Mouse (Mus musculus) large intestine, adult 2 months (tissue): ENCODE data around the gene Npas2. TPM values are rescaled to one million over a fixed set of nuclear protein-coding genes. Genes with fewer than 3 reads are reported as not detected.
A peak's percentile ranks its signal among the peaks of the same experiment; 100 is the strongest.

Source experiments
- DNase-seq: peaks from one replicate; pipeline ENCODE4 v3.0.0-alpha.2; 2012; ENCODE audit warnings: low read depth, low spot score
- whole genome bisulfite sequencing: fragments of 180-500 bp; shearing (Covaris S2); methylation state at CpG from one replicate; pipeline ENCODE4 v1.1.7; 2018; 5-methylcytosine and 5-hydroxymethylcytosine counted together
- polyA plus RNA-seq: library from polyadenylated mRNA; depleted of rRNA; stranded (reverse); fragments of >200 nt; gene quantifications from 2 replicates; pipeline ENCODE4 v1.2.3, GENCODE M21; 2012

The Npas2 gene
- polyA plus RNA-seq, 1 experiment, result 13.6 TPM

DNA sequence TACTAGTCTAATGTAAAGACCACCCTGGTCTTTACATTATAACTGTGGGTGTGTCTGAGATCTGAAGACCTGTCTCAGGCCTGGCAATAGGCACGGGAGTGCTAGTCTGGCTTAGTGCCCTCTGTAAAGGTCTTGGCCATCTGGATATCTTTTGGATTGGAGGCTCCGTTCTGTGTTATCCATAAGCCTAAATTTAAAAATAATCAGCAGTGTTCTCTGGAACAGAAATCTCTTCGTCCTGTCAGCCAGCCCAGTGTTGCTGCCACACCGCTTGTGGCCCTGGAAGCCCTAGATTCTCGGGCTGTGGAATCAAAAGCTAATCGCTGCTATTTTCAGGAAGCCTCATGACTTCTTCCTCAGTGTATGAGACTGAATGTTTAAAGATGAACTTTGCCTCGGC lies 86.9 kb downstream of the Npas2 start:
- no peak for DNase-seq
- 83% methylated on average over 7 of the region's 7 CpGs for WGBS

DNA sequence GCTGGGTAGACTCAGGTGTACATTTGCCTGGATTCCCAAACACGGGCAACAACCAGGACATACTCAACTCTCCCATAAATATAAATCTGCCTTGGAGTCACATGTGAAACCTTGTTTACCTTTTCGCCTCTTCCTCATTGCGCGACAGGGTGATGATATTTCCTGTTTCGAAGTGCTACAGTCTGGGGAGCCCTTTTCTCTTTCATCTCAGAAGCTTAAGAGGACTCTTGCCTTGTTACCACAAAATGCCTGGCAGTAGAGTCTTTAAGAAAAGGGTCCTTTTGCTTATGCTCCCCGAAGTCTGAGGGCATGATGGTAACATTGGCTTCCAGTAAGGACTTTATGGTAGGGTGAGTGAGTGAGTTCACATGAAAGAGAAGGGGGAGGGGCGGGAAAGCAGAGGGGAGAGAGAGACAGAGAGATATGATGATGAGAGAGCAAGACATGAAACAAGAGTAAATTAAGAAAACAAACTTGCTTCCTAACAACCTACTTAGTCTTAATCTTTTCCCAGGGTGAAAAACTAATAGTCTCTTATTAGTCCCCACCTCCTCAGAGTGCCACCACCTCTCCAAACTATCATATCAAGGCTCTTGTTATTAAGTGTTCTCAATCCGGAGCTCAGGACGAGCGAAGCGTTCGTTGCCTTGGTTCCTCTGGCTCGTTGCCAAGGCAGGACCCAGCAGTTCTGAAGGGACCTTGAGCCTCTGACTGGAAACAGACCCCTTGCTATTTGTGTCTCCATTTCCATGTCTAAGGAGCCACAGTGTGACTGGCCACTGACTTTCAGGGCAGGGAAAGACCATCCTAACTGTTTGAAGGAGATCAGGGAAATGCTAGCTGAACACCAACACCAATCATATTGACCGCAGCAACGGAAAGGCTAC lies 87.7 kb downstream of the Npas2 start:
- no peak for DNase-seq
- 57% methylated on average over 15 of the region's 15 CpGs for WGBS

DNA sequence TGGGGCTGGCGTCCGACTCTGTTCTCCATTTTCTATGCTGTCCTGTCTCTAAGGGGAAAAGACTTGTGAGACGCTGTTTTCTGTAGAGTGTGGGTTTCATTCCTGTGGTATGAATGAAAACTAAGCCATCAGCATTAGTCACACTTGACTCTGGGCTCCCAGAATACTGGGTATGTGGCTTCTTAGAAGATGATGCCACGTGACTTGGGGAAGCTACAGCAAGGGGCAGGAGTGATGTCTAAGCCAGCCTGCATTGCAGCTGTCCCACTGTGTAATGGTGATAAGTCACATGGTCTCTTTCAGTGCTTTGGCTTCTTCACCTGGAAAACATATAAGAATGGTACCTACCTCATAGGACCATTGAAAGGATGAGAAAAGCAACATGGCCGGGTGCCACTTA lies 88.4 kb downstream of the Npas2 start:
- DNase-seq, result no peak
- 88% methylated on average over 5 of the region's 5 CpGs for WGBS

DNA sequence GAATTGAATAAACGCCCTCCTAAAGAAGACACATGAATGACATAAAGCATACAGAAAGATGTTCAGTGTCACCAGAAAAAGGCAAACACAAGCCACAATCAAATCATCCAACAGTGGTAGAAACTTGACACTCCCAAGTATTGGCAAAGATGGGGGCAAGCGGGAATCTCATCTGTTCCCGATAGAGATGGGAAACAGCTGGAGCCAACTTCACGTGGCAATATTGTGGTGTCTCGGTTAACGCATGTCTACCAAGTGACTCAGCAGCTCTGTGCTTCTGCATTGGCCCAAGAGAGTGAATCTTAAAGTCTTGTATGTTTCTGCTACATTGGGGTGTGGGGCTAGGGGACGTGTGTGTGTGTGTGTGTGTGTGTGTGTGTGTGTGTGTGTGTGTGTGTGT lies 89.8 kb downstream of the Npas2 start:
- DNase-seq, result no peak
- WGBS, result 59% methylated on average over 7 of the region's 7 CpGs

DNA sequence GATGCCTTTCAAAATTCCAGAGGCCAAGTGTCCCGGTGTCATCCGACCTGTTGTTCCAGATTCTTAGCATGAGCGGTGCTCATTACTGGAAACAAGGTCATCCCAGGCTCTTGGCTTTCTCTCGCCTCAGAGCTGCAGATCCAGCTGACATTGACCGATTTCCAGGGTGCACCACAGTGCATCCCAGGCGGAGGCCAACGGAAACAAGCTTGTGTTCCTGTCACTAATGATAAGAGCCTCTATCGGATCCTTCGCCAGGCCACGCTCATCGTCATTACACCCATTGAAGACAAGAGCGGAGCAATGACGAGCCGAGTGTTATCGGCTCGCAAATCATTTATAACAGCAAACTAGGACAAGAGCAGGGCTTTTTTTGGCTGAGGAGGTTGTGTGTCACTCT lies 91.3 kb downstream of the Npas2 start:
- 80% methylated on average over 16 of the region's 16 CpGs for WGBS
- no peak for DNase-seq

DNA sequence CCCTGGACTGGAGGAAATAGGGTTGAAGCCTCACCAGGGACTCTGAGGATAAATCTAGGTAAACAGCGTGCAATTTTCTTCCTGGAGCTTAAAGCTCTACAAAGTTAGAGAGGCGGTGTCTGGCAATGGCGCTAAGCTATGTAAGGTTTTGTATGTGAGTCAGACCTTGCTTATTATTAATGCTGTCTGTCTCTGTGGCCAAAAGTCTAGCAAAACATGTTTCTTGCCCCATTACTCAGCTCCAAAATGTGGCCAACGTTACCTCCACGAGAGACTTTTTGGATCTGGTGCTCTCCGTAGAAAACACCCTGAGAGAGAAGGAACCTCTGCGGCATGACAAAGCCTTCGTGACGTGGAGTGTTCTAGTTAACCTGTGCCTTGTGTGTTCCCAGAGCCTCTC lies 93.5 kb downstream of the Npas2 start:
- 91% methylated on average over 9 of the region's 9 CpGs for WGBS
- DNase-seq, result no peak

DNA sequence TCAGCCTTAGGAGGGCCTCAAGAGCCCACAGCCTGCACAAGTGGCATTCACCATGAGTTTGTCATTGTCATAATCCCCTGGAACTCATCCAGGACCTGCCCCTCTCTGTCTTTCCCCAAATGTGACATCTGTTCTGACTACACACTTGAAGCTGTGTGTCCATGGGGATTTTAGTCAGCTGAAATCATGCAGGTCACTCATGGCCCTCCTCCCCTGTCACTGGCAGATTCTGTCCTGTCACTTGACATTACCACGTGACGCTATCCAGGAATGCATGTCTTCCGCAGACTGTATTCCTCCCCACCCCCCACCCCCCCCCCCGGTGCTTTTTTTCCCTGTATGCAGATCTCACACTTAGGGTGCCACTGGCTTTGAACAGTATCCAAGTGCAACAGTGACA lies 94.3 kb downstream of the Npas2 start:
- 72% methylated on average over 4 of the region's 4 CpGs for WGBS
- DNase-seq, result no peak

DNA sequence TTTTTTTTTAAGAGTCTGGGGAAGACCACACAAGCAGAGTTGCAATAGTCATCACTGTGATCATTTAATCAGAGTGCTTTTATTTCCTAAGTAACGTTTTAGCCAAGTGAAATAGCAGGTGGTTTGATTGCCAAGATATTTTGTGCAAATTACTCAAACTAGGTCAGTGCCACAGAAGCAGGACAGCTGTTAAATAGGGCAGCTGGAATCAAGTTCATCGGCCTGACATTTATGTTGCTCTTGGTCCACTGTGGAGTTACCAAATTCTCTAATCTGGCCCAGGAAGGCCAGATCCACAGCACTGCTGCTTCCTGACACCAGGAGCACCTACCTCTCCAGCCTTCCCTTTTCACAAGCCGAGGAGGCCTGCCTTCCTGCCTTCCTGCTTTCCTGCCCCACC lies 94.9 kb downstream of the Npas2 start:
- DNase-seq, result no peak
- 59% methylated on average over 3 of the region's 3 CpGs for WGBS

DNA sequence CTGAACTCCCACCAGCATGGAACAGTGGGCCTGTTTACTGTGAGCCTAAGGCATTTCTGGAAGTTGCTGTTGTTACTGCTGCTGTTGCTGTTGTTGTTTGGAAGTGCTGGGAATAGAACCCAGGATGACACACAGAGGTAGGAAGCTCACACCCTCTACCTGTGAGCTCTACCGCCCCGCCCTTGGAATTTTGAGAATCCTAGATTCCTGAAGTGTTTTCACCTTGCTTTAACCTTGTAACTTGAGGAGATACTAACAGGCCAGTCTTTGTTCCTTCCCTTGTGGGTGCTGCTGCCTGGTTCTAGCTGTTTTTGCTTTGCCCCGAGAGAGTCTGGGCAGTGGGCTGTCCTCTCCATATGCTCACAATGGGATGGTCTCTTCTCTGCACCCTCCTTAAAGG lies 98.5 kb downstream of the Npas2 start:
- no peak for DNase-seq
- 85% methylated on average over 3 of the region's 3 CpGs for WGBS

DNA sequence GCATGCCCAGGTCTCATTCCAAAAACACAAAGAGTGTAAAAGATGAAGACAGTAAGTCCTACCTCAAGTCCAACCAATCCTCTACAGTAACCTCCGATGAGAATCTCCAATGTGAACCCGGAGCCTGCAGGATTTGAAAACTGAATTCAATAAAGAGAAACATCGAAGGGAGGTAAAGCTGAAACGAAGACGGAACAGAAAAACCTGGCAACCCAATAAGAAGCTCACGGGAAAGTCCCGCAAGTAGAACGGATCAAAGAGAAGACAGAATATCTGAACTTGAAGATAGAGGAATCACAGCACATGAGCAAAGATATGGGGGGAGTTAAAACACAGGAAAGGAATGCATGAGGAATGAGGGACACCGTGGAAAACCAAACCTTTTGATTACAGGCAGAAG lies 104.8 kb downstream of the Npas2 start:
- DNase-seq, result no peak
- WGBS, result 92% methylated on average over 9 of the region's 9 CpGs

DNA sequence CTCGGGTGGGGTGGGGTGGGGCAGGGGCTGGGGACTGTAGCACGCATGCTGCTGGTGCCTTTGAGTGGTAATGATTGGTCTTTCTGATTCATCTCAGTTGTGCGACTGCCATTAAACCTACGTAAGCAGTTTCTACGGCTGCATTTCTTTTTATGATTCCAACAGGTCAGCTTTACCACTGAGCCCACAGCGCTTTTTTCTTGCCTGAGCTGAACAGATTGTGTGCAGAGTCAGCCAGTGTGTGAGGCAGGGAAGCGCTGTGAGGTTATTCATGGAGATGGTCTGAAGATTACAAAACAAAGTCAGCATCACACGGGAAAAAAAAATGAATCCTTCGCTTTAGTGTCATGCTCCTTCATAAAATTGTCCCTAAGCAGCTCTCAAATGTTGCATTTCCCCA lies 106.7 kb downstream of the Npas2 start:
- 78% methylated on average over 9 of the region's 9 CpGs for WGBS

DNA sequence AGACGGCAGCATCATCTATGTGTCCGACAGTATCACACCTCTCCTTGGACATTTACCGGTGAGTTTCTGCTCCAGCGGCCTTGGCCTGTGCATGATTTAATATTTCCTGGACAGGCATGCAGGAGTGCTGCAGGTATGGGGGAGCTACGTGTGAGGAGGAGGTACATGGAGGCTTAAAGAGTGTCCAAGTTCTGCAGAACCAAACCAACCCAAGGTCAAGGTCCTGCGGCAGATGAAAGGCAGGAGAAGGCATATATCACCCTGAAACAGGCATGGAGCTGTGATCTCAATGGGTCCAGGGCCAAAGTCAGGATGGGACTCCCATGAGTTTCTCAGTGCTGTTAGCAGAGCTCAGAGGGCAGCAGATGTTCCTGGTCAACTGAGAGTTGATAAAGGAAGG lies 107.1 kb downstream of the Npas2 start:
- WGBS, result 95% methylated on average over 6 of the region's 6 CpGs
- DNase-seq, result no peak

More for the DNA sequence above, 106.7 kb downstream of the Npas2 start:
- DNase-seq, result no peak

DNA sequence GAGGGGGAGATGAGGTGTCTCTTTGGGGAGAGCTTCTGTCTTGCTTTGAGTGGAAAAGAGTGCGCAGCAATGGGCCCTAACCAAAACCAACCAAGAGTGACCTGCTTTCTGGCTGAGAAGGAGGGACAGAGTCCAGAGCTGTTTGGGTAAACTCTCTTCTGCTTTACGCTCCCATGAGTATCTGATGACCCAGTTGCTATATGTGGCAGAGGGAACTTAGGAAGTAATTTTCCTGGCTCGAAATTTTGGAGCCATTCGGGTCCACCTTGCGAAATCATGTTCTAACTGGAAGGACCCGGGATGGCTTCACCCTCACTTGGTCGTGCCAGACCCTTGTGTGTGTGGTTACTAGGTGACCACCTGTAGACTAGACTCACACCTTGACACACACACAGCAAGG lies 108.7 kb downstream of the Npas2 start:
- DNase-seq, result no peak
- 92% methylated on average over 7 of the region's 7 CpGs for WGBS

DNA sequence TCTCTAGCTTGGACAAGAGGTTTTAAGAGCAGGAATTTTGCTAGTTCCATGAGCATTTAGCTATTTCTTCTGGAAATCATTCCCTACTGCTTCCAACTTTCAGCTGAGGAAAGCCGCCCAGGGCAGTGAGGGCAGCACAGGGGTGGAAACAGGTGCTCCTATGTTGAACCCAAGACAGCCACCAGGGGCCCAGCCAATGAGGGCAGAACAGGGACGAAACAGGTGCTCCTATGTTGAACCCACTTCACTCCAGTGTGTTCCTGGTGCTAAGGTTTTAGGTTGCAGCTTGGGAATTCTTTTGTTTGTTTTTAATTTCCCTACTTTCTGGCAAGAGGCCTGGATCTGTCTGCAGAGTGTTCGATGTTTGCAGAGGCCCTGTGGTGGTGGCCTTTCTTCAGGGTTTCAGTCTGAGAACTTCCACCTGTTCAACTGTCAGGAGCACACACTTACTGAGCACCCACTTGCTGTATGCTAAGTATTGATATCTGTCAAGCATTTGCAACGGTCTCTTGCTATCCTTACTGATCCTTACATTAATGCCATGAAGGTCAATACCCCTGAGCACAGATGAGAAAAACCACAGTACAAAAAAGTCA lies 109.6 kb downstream of the Npas2 start:
- WGBS, result 36% methylated on average over 4 of the region's 4 CpGs
- DNase-seq, result no peak

DNA sequence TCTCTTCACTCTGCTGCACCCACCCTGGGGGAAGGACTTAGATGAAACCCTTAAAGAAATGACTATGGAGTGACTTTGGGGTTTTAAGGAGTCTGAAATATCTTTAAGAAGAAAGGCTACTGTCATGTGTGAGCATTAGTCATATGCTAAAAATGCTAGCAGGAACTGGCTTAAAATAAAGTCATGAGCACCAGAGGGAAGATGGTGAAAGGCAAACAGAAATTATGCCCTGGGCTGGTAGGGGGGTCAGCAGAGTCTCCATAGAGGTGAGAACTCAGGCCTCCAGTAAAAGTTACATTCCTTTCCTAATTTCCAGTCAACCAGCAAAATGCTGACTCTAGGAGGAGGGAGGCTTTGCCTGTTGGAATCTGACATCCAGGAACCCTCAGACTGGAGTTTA lies 113.8 kb downstream of the Npas2 start:
- DNase-seq, result no peak

DNA sequence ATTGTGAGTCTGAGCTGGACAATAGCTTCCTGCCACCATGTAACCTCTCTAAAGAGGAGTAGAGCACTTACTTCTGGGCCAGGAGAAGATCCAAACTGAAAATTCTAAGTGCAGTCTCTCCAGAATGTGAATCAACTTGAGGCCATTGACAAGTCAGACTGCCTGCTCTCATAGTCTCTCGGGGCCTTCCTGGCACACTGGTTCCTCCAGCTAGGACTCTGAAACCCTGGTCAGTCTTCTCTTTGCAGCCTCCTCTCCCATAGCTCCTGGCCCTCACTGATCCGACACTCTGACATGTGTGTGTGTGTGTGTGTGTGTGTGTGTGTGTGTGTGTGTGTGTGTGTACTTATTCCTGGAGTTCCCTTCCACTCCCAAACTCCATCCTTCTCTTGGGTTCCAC lies 114.4 kb downstream of the Npas2 start:
- no peak for DNase-seq
- 56% methylated on average over 2 of the region's 2 CpGs for WGBS

DNA sequence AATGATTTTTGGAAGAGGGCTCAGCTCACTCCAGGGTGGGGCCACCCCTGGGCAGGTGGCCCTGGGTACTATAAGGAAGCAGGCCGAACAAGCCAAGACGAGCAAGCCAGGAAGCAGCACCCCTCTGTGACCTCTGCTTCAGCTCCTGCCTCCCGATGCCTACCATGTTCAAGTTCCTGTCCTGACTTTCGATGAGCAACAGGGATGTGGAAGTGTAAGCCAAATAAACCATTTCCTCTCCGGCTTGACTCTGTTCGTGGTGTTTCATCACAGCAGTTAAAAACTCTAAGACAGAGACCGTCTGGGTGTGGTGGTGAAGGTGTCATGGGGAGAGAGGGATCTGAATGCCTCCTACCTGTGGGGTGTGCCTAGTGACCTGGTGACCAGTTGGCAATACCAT lies 116.0 kb downstream of the Npas2 start:
- DNase-seq, result no peak
- 64% methylated on average over 7 of the region's 7 CpGs for WGBS

DNA sequence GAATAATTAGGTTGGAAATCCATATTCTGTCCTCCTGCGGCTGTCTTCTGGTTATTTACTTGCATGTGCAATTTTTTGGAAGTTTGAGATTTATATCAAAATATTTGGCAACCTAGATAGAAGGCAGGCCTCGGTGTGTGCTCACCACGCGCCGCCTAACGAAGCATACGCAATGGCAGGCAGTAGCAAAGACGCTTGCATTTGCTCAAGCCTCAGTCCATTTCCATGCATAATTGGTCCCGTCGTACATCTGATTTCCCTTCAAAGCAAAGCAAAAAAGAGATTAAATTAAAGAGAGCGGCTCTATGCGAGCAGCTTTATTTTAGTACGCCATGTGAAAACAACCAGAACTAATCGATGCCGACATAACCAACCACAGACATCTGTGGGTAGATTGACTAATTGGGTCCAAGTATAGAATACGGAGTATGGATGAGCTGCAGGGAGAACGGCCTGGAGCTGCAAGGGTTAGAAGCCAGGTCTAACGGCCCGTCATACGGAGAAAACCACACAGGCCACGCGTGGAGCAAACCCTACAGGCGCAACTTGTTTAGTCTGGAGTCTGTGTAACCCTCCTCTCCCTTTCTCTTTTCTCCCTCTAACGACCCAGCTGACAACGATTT lies 118.9 kb downstream of the Npas2 start:
- WGBS, result 83% methylated on average over 25 of the region's 25 CpGs
- no peak for DNase-seq

DNA sequence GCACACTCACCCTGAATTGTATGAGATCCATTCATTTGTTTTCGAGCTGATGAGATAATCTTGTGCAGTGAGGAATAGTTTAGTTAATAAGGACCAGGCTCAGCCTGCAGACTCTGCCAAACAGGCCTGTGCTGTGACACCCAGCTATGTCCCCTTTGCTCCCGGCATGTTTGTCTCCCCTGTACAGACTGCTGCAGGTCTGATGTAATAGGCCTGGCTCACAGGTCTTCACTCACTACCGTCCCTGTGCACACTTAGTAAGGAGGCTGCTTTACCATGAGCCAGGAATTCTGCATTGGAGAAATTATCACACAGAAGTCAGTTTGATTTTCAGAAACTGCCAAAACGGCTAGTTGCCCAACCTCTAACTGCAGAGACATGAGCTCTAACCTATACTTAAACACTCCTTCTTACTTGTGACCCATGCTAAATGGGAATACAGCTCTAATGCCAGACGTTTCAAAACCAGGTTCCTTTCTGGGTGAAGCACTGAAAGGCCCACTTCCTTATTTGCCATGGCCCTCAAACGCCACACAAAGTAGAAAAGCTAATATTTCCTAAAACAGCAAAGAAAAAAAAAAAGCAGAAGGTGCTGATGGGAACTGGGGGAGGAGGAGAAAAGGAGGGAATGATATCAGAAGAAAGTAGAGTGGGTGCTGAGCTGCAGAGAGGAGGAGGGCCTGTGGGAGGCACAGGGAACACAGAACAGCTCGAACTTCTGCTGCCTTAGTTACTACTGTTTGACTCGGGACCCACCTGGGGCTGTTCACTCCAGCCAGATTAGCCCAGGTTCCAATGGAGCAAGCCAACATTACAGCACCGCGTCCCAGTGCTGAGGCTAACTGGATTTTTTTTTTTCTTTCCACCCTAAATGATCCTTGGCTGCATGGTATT lies 120.1 kb downstream of the Npas2 start:
- 74% methylated on average over 10 of the region's 10 CpGs for WGBS
- no peak for DNase-seq

DNA sequence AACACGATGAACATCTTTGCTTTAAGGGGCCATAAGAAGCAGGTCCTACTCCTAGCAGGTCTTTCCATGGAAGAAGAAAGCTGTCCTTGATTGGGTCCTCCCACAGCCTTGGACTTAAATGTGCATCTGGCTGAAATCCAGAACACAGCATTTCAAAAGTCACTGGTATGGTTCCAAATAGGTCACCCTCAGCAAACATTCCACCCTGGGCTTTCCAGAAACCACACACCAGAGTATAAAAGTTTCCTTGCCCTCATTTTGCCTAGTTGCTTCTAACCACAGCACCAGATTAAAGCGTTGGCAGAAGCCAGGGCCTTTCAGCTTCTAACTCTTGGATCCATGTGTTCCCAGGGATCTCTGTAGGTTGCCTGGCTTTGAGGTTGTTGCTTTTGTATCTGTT lies 124.4 kb downstream of the Npas2 start:
- peak; percentile 18 for DNase-seq
- 21% methylated on average over 2 of the region's 2 CpGs for WGBS
